Mouse (Mus musculus) layer of hippocampus, adult 2 months (tissue): Measurements from ENCODE around the gene Tbc1d4. TPM values are rescaled to one million over a fixed set of nuclear protein-coding genes. Genes with fewer than 3 reads are reported as not detected.

ENCODE experiments used
- DNase-seq, 2 experiments: peaks; one replicate each; pipeline ENCODE4 v3.0.0; 2022; ENCODE audit warnings: low spot score in 2 of 2
- H3K27ac ChIP-seq: fragments of 200-600 bp; 2 replicates; pipeline ENCODE4 v1.8.1; 2022
- H3K4me3 ChIP-seq: fragments of 200-600 bp; 2 replicates; pipeline ENCODE4 v1.8.1; 2022; ENCODE audit warnings: mild to moderate bottlenecking
- CTCF ChIP-seq: fragments of 200-600 bp; conservative IDR thresholded peaks from 2 replicates; pipeline ENCODE4 v1.8.1; 2022; ENCODE audit warnings: antibody characterized with exemption, mild to moderate bottlenecking, moderate library complexity
- total RNA-seq, 2 experiments: library from RNA; stranded (reverse); gene quantifications; 2 replicates each; pipeline ENCODE4 v1.2.3; 2021

Tbc1d4 gene
- total RNA-seq, 2 experiments from 2014 or later, result 10.4 to 11.3 TPM

- Histone ChIP-seq H3K4me3 (no peak overlapping the region), H3K27ac (no peak overlapping the region)
- no peak for TF ChIP-seq CTCF
- DNase-seq, result no peak
These were observed 22.9 kb downstream of the Tbc1d4 start for GRCm38 (mm10) chr14:101586096-101586495.

DNA sequence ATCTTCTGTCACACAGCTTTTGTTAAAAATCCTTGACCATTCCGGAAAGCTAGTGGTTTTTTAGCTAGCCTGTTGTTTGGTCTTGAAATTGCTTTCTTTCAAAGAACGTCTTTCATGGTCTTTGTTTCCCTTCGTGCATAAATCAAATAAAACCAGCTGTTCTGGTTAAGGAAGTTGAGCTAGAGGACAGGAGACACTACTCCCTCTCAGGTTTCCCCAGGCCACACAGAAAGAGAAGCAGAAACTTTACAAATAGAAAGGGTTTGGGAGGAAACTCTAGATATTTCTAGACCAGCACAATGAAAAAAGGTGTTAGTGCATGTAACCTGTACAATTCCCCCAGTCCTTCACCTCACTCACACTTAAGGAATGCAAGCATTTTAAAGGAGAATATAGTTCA is 33.3 kb downstream of the Tbc1d4 start:
- no peak overlapping the region for H3K4me3 ChIP-seq
- no peak overlapping the region for H3K27ac ChIP-seq
- TF ChIP-seq CTCF, result no peak
- DNase-seq, result no peak

- Histone ChIP-seq H3K4me3 (no peak overlapping the region), H3K27ac (no peak overlapping the region)
These were observed 34.5 kb downstream of the Tbc1d4 start for GRCm38 (mm10) chr14:101574536-101574935.

DNA sequence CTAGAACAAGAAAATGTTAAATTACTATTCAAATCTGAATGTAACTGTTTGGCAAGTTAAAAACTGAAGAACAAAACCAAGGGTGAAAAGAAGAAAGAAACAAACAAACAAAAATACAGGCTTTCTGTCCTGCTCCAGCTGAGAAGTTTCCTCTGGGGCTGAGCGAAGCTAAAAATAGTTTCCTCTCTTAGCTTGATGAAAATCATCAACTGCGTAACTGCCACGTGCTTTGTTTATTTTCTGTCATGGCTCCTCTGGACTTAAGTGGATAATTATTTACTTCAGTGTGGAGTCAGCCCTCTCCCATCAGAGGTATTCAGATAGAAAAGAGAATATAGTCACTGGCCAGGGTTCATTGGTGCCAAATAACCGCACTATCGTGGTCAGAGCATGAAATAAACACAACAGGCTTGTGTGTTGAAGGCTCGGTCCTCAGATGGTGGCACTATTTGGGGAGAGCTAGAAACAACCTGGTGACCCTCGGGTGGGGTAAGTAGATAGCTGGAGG is 35.8 kb downstream of the Tbc1d4 start:
- H3K27ac ChIP-seq, result no peak overlapping the region
- no peak overlapping the region for H3K4me3 ChIP-seq
- no peak for TF ChIP-seq CTCF
- DNase-seq, result no peak

More at GRCm38 (mm10) chr14:101574536-101574935, 34.5 kb downstream of the Tbc1d4 start:
- DNase-seq, result no peak
- no peak for TF ChIP-seq CTCF

- Histone ChIP-seq H3K27ac (no peak overlapping the region), H3K4me3 (no peak overlapping the region)
- no peak for TF ChIP-seq CTCF
- no peak for DNase-seq
These were observed 40.2 kb downstream of the Tbc1d4 start for GRCm38 (mm10) chr14:101568828-101569227.

- DNase-seq, result no peak
- H3K27ac ChIP-seq, result no peak overlapping the region
- TF ChIP-seq CTCF, result no peak
- H3K4me3 ChIP-seq, result no peak overlapping the region
These were observed 42.3 kb downstream of the Tbc1d4 start for GRCm38 (mm10) chr14:101566717-101567116.

GRCm38 (mm10) chr14:101565661-101566060 is 43.3 kb downstream of the Tbc1d4 start:
- DNase-seq, result no peak
- TF ChIP-seq CTCF, result no peak
- no peak overlapping the region for H3K4me3 ChIP-seq
- no peak overlapping the region for H3K27ac ChIP-seq

DNA sequence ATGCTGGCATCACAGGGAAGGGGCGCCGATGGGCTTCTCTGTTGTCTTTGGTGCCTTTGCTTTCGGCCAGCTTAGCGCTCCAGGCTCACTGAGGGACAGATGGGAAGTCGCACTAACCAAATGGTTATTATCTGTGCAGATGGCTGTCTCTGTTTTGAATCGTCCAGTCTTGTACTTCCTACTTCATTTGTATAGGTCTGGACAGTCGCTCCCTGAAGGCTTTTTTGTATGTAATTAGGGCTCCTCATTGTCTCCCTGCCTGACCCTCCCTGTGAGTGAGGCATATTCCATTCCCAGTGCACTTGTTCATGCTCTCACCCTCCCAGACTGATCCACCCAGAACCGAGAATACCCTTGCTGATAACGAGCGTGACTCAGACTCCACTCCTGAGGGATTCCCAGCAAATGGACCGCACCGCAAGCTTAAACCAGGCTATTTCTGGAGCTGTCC is 47.7 kb downstream of the Tbc1d4 start:
- DNase-seq, result peak in 1 of 2 experiments; percentile 11
- Histone ChIP-seq H3K4me3 (peak overlapping the region; percentile 24), H3K27ac (peak overlapping the region; percentile 6; the same call in 1 of the 2 replicates)
- TF ChIP-seq CTCF, result no peak

GRCm38 (mm10) chr14:101559446-101559845 is 49.5 kb downstream of the Tbc1d4 start:
- no peak overlapping the region for H3K4me3 ChIP-seq
- H3K27ac ChIP-seq, result no peak overlapping the region
- TF ChIP-seq CTCF, result no peak
- no peak for DNase-seq

- DNase-seq, result no peak
- no peak for TF ChIP-seq CTCF
- Histone ChIP-seq H3K27ac (no peak overlapping the region), H3K4me3 (no peak overlapping the region)
These were observed 60.0 kb downstream of the Tbc1d4 start for GRCm38 (mm10) chr14:101548885-101549573.

GRCm38 (mm10) chr14:101541863-101542262 is 67.1 kb downstream of the Tbc1d4 start:
- Histone ChIP-seq H3K4me3 (no peak overlapping the region), H3K27ac (no peak overlapping the region; the same call in 1 of the 2 replicates)
- TF ChIP-seq CTCF, result no peak
- DNase-seq, result no peak

GRCm38 (mm10) chr14:101541141-101541540 is 67.8 kb downstream of the Tbc1d4 start:
- Histone ChIP-seq H3K27ac (no peak overlapping the region), H3K4me3 (no peak overlapping the region)
- DNase-seq, result no peak
- TF ChIP-seq CTCF, result no peak

- no peak for DNase-seq
- no peak overlapping the region for H3K4me3 ChIP-seq
These were observed 68.5 kb downstream of the Tbc1d4 start for GRCm38 (mm10) chr14:101540466-101540865.

DNA sequence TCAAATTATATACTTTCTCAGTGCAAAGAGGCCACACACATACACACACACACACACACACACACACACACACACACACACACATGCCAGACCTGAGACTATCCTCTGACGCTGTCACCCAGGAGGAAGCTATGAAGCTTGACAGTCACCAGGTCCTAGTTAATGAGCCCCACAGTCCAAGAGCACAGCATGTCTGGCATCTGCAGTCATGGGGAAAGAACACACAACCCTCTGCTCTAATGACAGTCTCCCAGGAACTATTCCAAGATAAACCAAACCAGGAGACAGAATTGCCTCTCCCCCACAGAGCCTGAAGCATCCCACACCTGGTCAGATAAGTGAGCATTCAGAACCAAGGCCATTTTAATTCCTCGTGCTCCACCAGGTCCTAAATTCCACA is 71.1 kb downstream of the Tbc1d4 start:
- Histone ChIP-seq H3K27ac (no peak overlapping the region), H3K4me3 (no peak overlapping the region)
- TF ChIP-seq CTCF, result no peak
- DNase-seq, result no peak

More at GRCm38 (mm10) chr14:101540466-101540865, 68.5 kb downstream of the Tbc1d4 start:
- no peak overlapping the region for H3K27ac ChIP-seq
- TF ChIP-seq CTCF, result peak; percentile 11; the same call in 1 of the 2 replicates
